Mouse (Mus musculus) ES-Bruce4 (cell line): ENCODE measurements around the gene Lifr.

Source experiments
- CTCF ChIP-seq: IDR thresholded peaks from one replicate; pipeline ENCODE4 v1.8.1; 2011; ENCODE audit warnings: low read depth, low read length
- EP300 ChIP-seq: IDR thresholded peaks from 2 replicates; pipeline ENCODE4 v1.6.1; 2011; ENCODE audit warnings: low read depth, low read length; ENCODE audit not compliant: insufficient read depth
- POLR2A ChIP-seq: IDR thresholded peaks from one replicate; pipeline ENCODE4 v1.8.1; 2011; ENCODE audit warnings: low read length; ENCODE audit not compliant: insufficient read depth

GRCm38 (mm10) chr15:7173346-7173745 is 82.9 kb downstream of the Lifr start:
- no peak for TF ChIP-seq POLR2A
- no peak for TF ChIP-seq CTCF
- no peak for TF ChIP-seq EP300
